Mouse (Mus musculus) gastrocnemius, postnatal 36 days (tissue): ENCODE results near the gene Wdr83. TPM values are rescaled to one million over a fixed set of nuclear protein-coding genes. Genes with fewer than 3 reads are reported as not detected.
"Not testable (repeated sequence)": the region's sequence is repeated elsewhere in the genome, so short reads cannot be mapped to it uniquely, and the experiment has no call there.

Experiments
- DNase-seq, 2 experiments: peaks; one replicate each; pipeline ENCODE4 v3.0.0; 2022
- intact Hi-C: fragments of 180-260 bp; cut with DNase I; formaldehyde crosslinking; loops from one replicate; pipeline ENCODE4 v1.15.1; 2025
- total RNA-seq, 2 experiments: library from RNA; stranded (reverse); gene quantifications; 2 replicates each; pipeline ENCODE4 v1.2.3; 2021

Wdr83 gene
- total RNA-seq, 2 experiments from 2014 or later: 13.5 to 15.6 TPM

DNA sequence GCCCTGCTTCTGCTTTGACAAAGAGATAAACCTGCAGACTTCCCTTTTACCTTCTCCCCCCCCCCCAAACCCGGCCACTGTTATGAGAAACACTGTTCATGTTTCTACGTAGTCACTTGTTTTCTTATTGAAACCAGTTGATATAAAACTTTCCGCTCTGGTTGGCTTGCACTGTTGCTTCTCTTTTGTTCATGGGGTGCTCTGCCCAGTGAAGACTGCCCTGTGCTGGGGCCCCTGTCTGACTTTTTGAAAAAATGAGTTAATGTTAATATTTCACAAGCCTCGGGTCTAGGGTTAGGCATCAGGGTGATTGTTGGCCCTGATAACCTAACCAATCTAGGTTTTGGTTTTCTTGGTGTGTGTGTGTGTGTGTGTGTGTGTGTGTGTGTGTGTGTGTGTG lies 1.1 kb upstream of the Wdr83 start:
- DNase-seq: not testable (repeated sequence)
- intact Hi-C loops: loop anchor here (10.0 kb wide), 1 partner anchor 193 kb away; no protein-coding TSS in a partner anchor

DNA sequence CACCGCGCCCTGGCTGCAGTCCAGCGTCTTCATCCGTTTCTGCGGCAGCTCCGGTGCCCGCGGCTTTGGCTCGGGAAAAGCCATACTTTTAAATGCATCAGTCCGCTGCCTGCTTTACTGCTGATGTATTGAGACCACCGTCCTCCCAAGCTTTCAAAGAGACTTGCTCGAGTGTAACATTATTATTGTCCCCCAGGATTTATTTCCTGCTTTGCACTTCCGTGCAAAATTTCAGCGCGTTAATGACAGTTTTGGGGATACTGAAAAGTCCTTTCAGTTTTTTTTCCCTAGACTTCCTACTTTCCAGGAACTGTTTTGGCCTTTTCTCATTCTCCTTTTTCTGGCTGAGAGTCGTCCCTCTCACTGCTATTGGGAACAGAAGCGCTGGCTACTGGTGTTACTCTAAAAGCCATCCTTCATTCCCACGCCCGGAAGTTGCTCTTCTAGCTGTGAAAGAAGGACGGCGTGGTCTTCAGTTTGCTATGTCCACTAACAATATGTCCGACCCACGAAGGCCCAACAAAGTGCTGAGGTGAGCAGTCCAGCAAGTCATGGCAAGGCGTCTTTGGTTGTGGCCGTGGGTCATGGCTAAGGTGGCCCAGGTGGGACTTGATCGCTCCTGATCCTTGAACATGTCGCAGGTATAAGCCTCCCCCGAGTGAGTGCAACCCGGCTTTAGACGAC lies 432 bp downstream of the Wdr83 start, which contains the start of gene Wdr83os:
TSS of gene Wdr83os (plus strand) at position 209 of the 684 bp plus-strand sequence.
- intact Hi-C loops: loop anchor here (10.0 kb wide), 1 partner anchor 194 kb away; no protein-coding TSS in a partner anchor
- DNase-seq: peak in 1 of 2 experiments; percentile 67

DNA sequence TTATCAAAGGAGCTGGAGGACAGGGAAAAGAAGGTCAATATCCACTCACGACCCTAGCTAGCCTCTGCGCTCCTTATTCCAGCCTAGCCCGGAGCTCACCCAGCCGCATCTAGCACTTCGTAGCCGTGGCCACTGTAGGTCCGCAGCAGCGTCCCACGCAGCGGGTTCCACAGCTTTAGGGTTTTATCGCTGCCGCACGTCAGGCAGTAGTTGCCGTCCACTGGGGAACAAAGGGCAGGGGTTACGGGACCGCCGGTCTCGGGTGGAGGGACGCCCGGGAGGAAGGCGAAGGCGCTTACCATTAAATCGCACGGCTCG lies 933 bp downstream of the Wdr83 start:
- intact Hi-C loops: loop anchor here (10.0 kb wide), 1 partner anchor 195 kb away; no protein-coding TSS in a partner anchor
- DNase-seq: no peak

DNA sequence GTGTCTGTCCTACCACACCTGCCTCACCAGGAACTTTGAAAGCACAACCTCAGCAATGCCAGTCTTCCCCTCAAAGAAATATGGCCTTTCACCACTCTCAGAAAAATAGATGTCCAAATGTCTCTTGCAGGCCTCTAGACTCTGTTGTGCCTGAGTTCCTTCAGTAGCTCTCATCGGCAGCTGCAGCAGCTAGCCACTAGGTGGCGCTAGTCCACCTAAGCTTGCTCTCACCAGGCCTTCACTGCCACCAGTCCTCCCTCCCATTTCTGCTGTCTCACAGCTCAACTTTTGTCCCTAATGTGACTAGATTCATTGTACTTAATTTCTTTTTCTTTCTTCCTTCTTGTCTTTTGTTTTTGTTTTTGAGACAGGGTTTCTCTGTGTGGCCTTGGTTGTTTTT lies 4.1 kb downstream of the Wdr83 start:
- intact Hi-C loops: loop anchor here (5.0 to 10.0 kb wide), 2 partner anchors 95 to 338 kb away; no protein-coding TSS in a partner anchor
- DNase-seq: peak; percentile 58 to 68

- intact Hi-C loops: loop anchor here (5.0 to 10.0 kb wide), 2 partner anchors 96 to 339 kb away; no protein-coding TSS in a partner anchor
- DNase-seq: no peak
These were observed 5.1 kb downstream of the Wdr83 start for GRCm38 (mm10) chr8:85076001-85076400.

GRCm38 (mm10) chr8:85074617-85075016 lies 6.5 kb downstream of the Wdr83 start:
- DNase-seq: no peak
- intact Hi-C loops: loop anchor here (5.0 to 10.0 kb wide), 2 partner anchors 98 to 340 kb away; no protein-coding TSS in a partner anchor

DNA sequence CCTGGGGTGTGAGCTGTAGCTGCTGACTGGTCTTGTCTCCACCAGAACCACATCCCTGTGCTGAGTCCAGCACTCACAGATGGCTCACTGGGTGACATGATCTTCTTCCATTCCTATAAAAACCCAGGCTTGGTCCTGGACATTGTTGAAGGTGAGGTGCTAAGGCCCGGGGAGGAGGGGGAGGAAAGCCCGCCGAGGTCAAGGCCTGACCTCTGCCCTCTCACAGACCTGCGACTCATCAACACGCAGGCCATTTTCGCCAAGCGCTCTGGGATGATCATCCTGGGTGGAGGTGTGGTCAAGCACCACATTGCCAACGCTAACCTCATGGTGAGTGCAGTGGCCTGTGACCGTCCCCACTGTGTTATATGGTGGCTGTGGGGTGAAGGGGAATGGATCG lies 6.9 kb downstream of the Wdr83 start:
- intact Hi-C loops: loop anchor here (10.0 kb wide), 1 partner anchor 341 kb away; no protein-coding TSS in a partner anchor

GRCm38 (mm10) chr8:85073041-85073612 lies 8.0 kb downstream of the Wdr83 start:
- intact Hi-C loops: loop anchor here (10.0 kb wide), 1 partner anchor 342 kb away; no protein-coding TSS in a partner anchor
- no peak for DNase-seq

More for the DNA sequence above, 6.9 kb downstream of the Wdr83 start:
- DNase-seq: no peak

DNA sequence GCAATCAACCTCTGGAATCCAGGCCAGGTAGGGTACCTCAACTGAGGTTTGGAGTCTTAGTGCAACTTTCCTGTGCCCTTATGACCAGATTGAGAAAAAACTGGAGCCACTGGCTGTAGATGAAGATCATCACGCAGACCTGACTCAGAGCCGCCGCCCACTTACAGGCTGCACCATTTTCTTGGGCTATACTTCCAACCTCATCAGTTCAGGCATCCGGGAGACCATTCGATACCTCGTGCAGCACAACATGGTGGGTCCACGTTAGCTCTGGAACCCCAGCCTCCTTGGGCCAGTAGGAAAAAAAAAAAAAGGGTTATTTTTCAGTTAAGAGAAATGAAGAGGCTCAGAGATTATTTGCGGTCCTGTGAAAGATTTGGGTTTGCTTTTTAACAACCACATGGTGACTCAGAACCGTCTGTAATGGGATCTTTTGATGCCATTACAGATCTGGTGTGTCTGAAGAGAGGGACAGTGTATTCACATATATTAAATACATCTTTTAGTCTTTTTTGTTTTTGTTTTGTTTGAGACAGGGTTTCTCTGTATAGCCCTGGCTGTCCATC lies 8.7 kb downstream of the Wdr83 start:
- DNase-seq: no peak
- intact Hi-C loops: loop anchor here (10.0 kb wide), 1 partner anchor 342 kb away; no protein-coding TSS in a partner anchor

DNA sequence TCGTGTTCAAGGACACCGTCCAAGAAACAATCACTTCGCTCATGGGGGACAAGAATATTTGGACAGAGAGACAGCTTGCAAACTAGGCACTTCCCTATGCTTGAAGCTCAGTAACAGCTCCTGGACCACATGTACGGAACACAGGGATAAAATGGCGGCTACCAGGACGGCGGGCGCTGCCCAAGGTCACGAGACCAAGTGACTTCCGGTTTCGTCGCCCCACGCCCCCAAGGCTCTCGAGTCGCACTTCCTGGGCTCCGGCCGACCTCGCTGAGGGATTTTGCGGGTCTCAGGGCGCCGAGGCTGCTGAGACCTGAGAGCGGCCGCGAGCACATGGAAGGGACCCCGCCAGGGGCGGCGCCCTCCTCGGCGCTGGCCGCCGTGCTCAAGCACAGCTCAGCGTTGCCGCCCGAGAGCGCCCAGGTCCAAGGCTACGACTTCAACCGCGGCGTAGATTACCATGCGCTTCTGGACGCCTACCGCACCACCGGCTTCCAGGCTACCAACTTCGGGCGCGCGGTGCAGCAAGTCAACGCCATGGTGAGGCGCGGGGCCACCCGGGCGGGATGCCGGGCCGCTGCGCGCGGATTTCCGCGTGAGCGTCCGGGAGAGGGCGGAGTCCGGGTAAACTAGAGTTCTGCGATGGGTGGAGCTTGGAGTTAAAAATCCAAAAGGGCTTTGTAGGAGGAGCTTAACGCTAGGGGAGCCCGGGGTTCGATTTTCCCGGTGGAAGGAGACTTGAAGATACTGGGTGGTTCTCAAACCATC lies 9.4 kb downstream of the Wdr83 start, which contains the start of gene Dhps:
TSS of gene Dhps (plus strand) at position 244 of the 768 bp plus-strand sequence.
- intact Hi-C loops: loop anchor here (10.0 kb wide), 1 partner anchor 343 kb away; no protein-coding TSS in a partner anchor

DNA sequence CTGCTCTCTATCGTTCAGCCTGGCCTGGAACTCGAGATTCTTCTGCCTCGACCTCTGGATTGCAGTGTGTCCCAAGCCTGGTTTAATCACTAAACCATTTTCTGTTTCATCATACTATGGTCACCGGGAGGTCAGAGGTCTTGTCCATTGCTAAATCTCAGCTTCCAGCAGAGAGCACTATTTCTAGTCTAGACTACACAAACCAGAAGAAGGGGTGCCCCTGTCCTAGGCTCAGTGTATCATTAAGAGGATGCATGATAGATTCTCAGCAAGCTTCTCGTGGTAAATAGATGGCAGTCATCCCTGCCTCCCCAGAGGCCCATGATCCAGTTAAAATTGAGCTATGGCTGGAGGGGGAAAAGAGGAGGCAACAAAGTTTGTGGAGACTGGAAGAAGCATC lies 10.1 kb downstream of the Wdr83 start:
- intact Hi-C loops: loop anchor here (10.0 kb wide), 1 partner anchor 344 kb away; no protein-coding TSS in a partner anchor

More for the DNA sequence above, 9.4 kb downstream of the Wdr83 start, which contains the start of gene Dhps:
- peak; percentile 84 for DNase-seq

GRCm38 (mm10) chr8:85067982-85068381 lies 13.1 kb downstream of the Wdr83 start, which contains the start of gene Gm5741:
Gm5741 (minus strand) TSS chr8:85067982.
- no peak for DNase-seq
- intact Hi-C loops: no loop called here

More for the DNA sequence above, 10.1 kb downstream of the Wdr83 start:
- DNase-seq: no peak

DNA sequence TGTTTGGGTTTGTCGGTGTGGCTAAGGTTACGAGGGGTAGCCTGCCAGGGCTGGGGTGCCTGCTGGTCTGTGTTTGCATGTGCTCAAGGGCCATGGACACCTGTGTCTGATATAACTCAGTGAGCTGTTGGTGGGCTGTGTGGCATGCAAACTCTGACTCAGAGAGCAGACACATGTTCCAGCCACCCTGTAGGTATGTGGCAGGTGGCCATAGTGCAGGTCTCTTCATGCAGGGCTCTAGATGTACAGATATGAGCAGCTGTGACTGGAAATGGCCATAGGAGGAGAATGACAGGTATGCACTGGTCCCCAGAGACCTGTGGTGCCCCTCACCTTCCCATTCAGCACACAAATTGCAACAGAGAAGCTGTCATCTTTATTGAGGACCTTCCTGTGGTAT lies 14.0 kb downstream of the Wdr83 start:
- intact Hi-C loops: no loop called here
- DNase-seq: no peak

- DNase-seq: no peak
- intact Hi-C loops: no loop called here
These were observed 15.9 kb downstream of the Wdr83 start for GRCm38 (mm10) chr8:85065213-85065612.

DNA sequence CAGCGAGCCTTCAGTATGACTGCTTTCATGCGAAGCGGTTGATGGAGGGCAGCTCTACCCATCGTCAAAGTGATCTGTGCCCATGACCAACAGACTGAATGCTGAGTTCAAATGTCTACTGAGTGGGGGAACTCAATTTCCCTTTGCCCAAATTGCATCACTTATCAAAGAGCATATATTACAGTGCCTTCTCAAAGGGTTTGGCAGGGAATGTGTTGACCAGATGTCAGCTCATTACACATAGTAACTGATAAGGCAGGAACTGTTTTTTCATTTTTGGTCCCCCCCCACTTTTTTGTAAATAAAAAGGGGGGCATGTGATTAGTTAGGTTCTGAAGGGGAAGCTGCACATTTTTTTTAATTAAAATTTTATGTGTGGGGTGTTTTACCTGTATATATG lies 18.5 kb downstream of the Wdr83 start:
- intact Hi-C loops: no loop called here
- no peak for DNase-seq

DNA sequence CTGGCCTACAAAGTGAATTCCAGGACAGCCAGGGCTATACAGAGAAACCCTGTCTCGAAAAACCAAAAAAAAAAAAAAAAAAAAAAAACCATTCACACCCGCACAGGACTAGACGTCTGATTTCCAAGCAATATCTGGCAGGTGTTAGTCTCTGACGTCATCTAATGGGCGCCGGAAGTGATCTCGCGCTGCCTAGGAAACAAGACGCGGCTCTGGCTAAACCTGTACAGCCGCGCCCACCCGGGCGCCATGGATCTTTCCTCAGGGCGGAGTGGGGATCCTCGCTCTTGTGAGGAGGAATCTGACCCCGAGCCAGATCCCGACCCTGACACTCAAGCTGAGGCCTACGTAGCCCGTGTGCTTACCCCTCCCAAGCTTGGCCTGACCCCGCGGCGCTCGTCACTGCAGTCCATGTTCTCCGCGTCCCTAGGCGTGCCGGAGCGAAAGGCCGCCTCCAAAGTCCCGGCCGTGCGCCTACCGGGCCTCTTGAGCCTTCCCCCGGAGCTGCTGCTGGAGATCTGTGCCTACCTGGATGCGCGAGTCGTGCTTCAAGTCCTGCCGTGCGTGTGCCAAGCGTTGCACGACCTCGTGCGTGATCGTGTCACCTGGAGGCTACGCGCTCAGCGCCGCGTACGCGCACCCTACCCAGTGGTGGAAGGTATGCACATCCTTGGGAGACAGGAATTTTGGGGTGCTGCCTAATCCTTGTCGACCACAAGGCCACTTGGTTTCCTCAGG lies 21.1 kb downstream of the Wdr83 start, which contains the start of gene Fbxw9:
TSS of gene Fbxw9 (plus strand) at position 177 of the 738 bp plus-strand sequence.
- intact Hi-C loops: no loop called here

DNA sequence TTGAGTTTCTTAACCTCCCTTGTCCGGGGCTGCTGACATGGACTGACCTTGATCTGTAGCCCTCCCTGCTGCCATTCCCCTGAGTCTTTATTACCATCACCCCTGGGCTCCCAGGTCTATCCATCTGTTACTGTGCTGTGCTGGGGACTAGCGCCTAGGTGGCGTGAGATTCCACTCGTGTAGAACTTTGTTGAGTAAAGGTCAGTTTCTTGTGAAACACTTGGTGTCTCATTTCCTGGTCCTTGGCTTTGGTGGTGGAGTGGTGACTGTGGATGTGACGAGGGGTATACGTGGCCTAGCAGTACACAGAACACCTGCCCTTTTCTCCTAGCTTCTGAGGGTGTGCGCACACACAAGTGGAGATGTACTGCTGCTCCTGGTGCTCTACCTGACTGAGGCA lies 23.7 kb downstream of the Wdr83 start:
- DNase-seq: no peak
- intact Hi-C loops: no loop called here

More for the DNA sequence above, 21.1 kb downstream of the Wdr83 start, which contains the start of gene Fbxw9:
- peak; percentile 76 to 81 for DNase-seq

DNA sequence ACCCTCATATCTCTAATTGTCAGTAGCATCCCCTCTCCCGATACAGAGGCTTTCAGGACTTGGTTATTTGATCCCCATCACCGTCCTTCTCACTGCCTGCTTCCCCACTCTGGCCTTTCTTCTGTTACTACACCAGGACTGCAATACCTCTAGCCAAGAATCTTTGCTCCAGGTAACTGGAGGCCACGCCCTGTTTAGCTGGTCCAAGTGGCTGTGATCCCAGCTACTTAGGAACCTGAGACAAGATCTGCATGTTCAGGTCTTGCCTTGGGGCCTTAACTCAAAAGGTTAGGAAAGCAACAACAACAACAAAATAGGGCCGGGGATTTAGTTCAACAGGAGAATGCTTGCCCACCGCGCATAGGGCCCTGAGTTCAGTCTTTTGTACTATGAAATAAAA lies 37.5 kb downstream of the Wdr83 start:
- intact Hi-C loops: no loop called here
- no peak for DNase-seq
